Mouse (Mus musculus) neutrophil, adult 83 days (primary cell): ENCODE data around the gene Psmb6. TPM values are rescaled to one million over a fixed set of nuclear protein-coding genes. Genes with fewer than 3 reads are reported as not detected.

Experiments used
- total RNA-seq, 2 experiments: library from RNA; stranded (reverse); gene quantifications; one replicate each; pipeline ENCODE4 v1.2.4; 2023

Gene Psmb6
- total RNA-seq = 10 to 100 TPM; 93.7 to 98.2 TPM

DNA sequence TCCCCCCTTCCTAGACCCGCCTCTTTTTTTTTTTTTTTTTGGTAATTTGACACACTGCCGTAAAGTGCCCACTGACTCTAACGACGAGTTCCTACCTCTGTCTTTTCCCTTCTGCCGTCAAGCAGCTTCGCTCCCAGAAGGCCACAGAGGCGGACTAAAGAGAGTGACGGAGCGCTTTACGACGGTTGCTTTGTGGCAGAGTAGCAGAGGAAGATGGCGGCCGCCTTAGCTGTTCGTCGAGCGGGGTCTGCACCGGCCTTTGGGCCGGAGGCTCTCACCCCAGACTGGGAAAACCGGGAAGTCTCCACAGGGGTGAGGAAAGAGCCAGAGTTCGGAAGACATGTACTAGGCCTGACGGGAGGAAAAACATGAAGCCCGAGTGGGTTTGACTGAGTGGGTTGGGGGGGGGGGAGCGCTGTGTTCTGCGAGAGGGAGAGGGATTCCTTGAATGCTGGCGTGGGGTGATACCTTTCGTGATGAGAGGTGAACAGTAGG lies at the start of gene Psmb6:
Psmb6 (plus strand) TSS at position 184 of the 495 bp plus-strand sequence.

GRCm38 (mm10) chr11:70504970-70505369 lies 20.2 kb upstream of the Psmb6 start, which contains the start of gene Tm4sf5:
Gene Tm4sf5 (plus strand): TSS chr11:70505244.

DNA sequence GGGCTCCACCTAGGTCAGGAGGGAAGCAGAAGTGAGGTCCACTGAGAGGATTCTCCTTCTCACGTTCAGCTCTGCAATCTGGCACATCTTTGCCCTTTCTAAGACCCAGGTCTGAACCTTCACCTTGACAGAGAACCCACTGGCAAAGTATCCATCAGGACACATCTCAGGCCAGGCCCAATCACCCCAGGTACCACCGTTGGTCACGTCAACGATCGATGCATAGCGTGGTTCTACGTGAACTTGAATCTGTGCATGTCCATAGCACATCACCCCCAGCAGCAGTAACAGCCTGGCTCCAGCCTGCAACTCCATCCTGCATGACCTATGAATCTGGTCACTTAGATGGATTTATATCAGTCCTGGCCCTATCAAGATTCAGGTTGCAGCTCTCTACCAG lies 10.9 kb upstream of the Psmb6 start, which contains the start of gene Vmo1:
Vmo1 (minus strand) TSS at position 329 of the 400 bp plus-strand sequence.

DNA sequence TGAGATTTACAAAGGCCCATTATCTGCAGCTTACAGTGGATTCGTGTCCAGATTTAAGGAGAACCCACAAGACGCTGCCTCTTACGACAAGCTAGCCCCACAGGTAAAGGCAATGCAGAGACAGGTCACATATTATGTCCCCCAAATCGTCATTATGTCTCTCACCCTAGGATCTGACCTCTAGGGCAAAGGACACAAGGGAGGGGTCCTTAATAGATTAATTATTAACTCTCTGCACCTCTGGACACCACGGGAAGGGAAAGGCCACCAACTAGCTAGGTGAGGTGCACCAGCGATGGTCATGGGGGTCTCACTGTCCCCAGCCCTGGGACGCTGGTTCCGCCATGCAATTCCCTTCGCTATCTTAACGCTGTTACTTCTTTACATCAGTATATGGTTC lies 6.2 kb upstream of the Psmb6 start, which contains the start of gene Gltpd2:
Gltpd2 (plus strand) TSS at position 274 of the 400 bp plus-strand sequence.

DNA sequence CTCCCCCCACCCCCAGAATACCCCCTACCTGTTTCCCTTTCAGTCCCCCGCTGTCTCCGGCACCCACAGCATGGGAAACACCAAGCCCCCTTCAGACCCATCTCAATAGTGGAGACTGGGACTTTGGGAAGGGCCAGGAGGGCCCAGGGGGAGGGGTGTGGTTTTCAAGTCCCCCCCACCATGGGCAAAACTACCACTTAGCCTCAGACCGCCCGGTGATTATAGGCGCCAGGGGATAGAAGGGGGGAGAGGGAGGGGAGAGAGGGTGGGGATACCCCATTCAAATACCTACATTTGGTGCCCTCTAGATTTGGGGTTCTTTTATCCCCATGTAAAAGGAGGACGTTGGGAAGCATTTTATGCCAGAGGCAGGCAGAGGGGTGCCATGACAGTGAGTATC lies 7.7 kb downstream of the Psmb6 start, which contains the start of gene Gm40193:
Gm40193 (minus strand) TSS at position 101 of the 400 bp plus-strand sequence.

GRCm38 (mm10) chr11:70539877-70540587 lies 14.9 kb downstream of the Psmb6 start, which contains the start of gene Pld2:
Gene Pld2 (plus strand): TSS chr11:70540064.

DNA sequence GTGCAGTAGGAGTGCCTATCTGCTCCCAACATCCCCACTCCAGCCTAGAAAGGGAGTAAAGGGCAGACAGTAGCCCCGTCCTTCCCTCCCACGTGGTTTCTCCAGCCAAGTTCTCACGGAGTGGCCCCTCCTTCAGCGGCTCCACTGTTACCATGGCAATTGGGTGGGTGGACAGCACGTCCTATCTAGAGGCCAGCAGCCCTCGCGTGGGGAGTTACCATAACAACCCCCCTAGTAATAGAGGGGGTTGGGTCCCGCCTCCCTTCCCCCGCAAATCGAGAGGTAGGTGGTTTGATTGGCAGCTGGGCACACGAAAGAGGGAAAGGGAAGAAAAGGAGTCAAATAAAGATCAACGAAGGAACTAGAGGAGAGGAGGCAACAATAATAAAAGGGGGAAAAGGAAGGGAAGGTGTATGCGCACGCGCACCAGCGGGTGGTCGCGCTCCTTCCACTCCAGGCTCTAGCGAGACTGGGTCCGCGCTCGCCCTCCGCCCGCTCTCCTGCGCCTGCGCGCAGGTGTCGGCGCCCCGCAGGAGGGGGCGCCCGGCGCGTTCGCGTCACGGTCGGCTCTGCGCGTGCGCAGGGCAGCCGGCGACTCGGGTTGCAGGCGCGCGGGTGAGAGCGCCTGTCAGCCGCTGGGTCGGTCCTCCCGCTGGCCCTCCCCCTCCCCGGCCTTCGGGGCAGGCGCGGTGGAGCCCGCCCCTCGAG lies 37.3 kb downstream of the Psmb6 start, which contains the start of gene Mink1:
Mink1 (plus strand) TSS at position 595 of the 708 bp plus-strand sequence.

Other genes with a start within 250 kb of the Psmb6 start
- 1 to 10 TPM in 1 of 2 experiments, under 1 TPM in 1; 0.62 to 1.0 TPM for gene Alox12e, start 202.7 kb upstream of the Psmb6 start, total RNA-seq
- gene Alox15, start 173.3 kb upstream of the Psmb6 start, total RNA-seq = 10 to 100 TPM in 1 of 2 experiments, 1 to 10 TPM in 1; 3.3 to 17.8 TPM
- 10 to 100 TPM; 17.1 to 20.1 TPM for gene Pelp1, start 115.3 kb upstream of the Psmb6 start, total RNA-seq
- gene Arrb2, start 92.7 kb upstream of the Psmb6 start, total RNA-seq = 100 to 1,000 TPM; 791 to 868 TPM
- 10 to 100 TPM; 22.7 to 25.7 TPM for gene Med11, start 73.4 kb upstream of the Psmb6 start, total RNA-seq
- under 1 TPM in 1 of 2 experiments, not detected in 1; 0.57 TPM for gene Zmynd15, start 65.9 kb upstream of the Psmb6 start, total RNA-seq
- 1 to 10 TPM; 1.8 to 2.3 TPM for gene Cxcl16, start 65.4 kb upstream of the Psmb6 start, total RNA-seq
- gene Tm4sf5, start 20.1 kb upstream of the Psmb6 start, total RNA-seq = not detected
- gene Vmo1, start 10.8 kb upstream of the Psmb6 start, total RNA-seq = not detected
- gene Gltpd2, start 6.2 kb upstream of the Psmb6 start, total RNA-seq = not detected
- gene Gm40193, start 7.6 kb downstream of the Psmb6 start, total RNA-seq = not detected
- 1 to 10 TPM; 2.8 to 3.8 TPM for gene Pld2, start 14.7 kb downstream of the Psmb6 start, total RNA-seq
- 10 to 100 TPM; 30.4 to 35.9 TPM for gene Mink1, start 37.5 kb downstream of the Psmb6 start, total RNA-seq
- gene 4930544D05Rik, start 90.5 kb downstream of the Psmb6 start, total RNA-seq = not detected
- gene Chrne, start 93.8 kb downstream of the Psmb6 start, total RNA-seq = not detected
- under 1 TPM; 0.44 to 0.92 TPM for gene Gp1ba, start 113.8 kb downstream of the Psmb6 start, total RNA-seq
- 100 to 1,000 TPM; 143 to 145 TPM for gene Rnf167, start 121.9 kb downstream of the Psmb6 start, total RNA-seq
- 10 to 100 TPM; 88.4 to 89.0 TPM for gene Slc25a11, start 122.1 kb downstream of the Psmb6 start, total RNA-seq
- 1,000 to 10,000 TPM; 1,955 to 2,001 TPM for gene Pfn1, start 129.3 kb downstream of the Psmb6 start, total RNA-seq
- gene Eno3, start 131.8 kb downstream of the Psmb6 start, total RNA-seq = 10 to 100 TPM in 1 of 2 experiments, 1 to 10 TPM in 1; 6.5 to 12.5 TPM
- 10 to 100 TPM; 34.4 to 37.7 TPM for gene Spag7, start 144.0 kb downstream of the Psmb6 start, total RNA-seq
- gene Camta2, start 162.7 kb downstream of the Psmb6 start, total RNA-seq = 10 to 100 TPM; 62.9 to 65.1 TPM
- gene Inca1, start 174.8 kb downstream of the Psmb6 start, total RNA-seq = not detected
- 10 to 100 TPM; 25.3 to 29.9 TPM for gene Kif1c, start 175.2 kb downstream of the Psmb6 start, total RNA-seq
- under 1 TPM; 0.51 to 0.70 TPM for gene Zfp3, start 238.8 kb downstream of the Psmb6 start, total RNA-seq